Mouse (Mus musculus) frontal cortex, adult (tissue): Measurements from ENCODE around the gene Igflr1.

Experiments
- ATAC-seq: cut with Nextera tagmentation; 2 replicates; pipeline ENCODE4 v1.9.2; 2017; ENCODE audit warnings: mild to moderate bottlenecking, moderate library complexity, mixed read lengths; ENCODE audit not compliant: low TSS enrichment

The Igflr1 gene

GRCm38 (mm10) chr7:30613529-30614112, 48.4 kb downstream of the Igflr1 start:
- ATAC-seq, result no peak

DNA sequence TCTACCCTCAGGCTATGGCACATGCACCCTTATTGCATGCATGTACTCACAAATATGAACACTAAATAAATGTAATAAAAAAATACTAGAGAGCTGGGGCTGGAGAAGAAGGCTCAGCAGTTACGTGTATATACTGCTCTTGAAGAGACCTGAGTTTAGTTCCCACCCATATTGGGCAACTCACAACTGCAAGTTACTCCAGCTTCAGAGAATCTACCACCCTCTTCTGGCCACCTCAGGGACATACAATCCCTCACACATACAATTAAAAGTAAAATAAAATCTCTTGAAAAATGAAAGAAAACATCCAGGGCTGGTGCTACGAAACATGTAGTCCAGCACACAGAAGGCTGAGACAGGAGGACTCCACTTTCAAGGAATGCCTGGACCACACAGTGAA, 49.2 kb downstream of the Igflr1 start:
- ATAC-seq, result no peak

- no peak for ATAC-seq
Observed at GRCm38 (mm10) chr7:30615049-30615760, 50.0 kb downstream of the Igflr1 start.
